Mouse (Mus musculus): Measurements from ENCODE around the gene H2-Aa.

GRCm38 (mm10) chr17:34261502-34261901 is 26.1 kb downstream of the H2-Aa start:
- no peak for TF ChIP-seq CTCF (IDR thresholded peaks at IDR 0.05)
- no peak for TF ChIP-seq EP300 (IDR thresholded peaks at IDR 0.05; ENCODE audit: insufficient read depth, low read depth, low read length)
- no peak for TF ChIP-seq POLR2A (IDR thresholded peaks at IDR 0.05; ENCODE audit: insufficient read depth, low read depth, low read length)
